Mouse (Mus musculus): ENCODE results near the gene Arg2.

DNA sequence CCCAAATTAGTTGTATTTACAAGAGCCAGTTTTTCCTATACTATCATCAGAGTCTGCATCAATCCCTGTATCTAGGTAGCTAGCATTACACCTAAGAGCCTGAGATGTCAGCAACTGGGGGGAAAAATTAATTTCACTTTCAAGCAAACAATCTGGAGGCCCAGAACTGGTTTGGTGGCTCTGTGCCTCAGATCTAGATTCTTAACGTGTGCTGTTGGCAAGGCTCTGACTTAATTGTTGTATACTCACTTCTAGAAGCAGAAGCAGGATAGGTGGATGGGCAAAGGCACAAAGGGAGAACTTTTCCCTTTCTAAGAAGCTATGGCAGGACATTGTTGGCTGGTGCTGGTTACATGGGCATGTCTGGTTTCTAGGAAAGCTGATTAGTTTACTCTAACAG lies 8.8 kb downstream of the Arg2 start:
- TF ChIP-seq POLR2A (IDR thresholded peaks at IDR 0.05; ENCODE audit: insufficient read depth, low read length) (no peak), CTCF (IDR thresholded peaks at IDR 0.05; ENCODE audit: low read depth, low read length) (no peak)

Measured in ES-Bruce4 (cell line).